27 mouse cellular contexts compared by ENCODE assay signal in genomic region chr11:96173288-96173840, GRCm38 (mm10). TPM values are rescaled to one million over a fixed set of nuclear protein-coding genes. Genes with fewer than 3 reads are reported as not detected.
DNase-seq lines count a peak whose midpoint lies in the region; ATAC-seq lines count a peak whose summit lies in the region.
"Had no signal": no experiment of that assay in that cellular context is flagged by ENCODE, and none has a peak within 500 bp of the region (broad histone marks: within the 10 kb centered on the region; RNA-seq: fewer than 3 reads in every experiment).

No protein-coding gene starts in this region.

- H3K9me3 ChIP-seq in kidney, embryonic 15.5 days (replicated peaks): no peaks in the 10 kb centered on the region
- no peaks in the 10 kb centered on the region for H3K9me3 ChIP-seq in neural tube, embryonic 15.5 days (replicated peaks)
- H3K9me3 ChIP-seq in intestine, embryonic 15.5 days: no peaks in the 10 kb centered on the region
- H3K9me3 ChIP-seq: limb, embryonic 15.5 days had no signal

- peaks cover 9% of the 10 kb centered on the region for H3K4me1 ChIP-seq in kidney, embryonic 15.5 days
- H3K4me1 ChIP-seq in neural tube, embryonic 15.5 days: no peaks in the 10 kb centered on the region
- H3K4me1 ChIP-seq in intestine, embryonic 15.5 days (replicated peaks): peaks cover 5% of the 10 kb centered on the region; the same call in 1 of the 2 replicates
- H3K4me1 ChIP-seq: limb, embryonic 15.5 days had no signal

- H3K36me3 ChIP-seq in kidney, embryonic 15.5 days: no peaks in the 10 kb centered on the region
- no peaks in the 10 kb centered on the region for H3K36me3 ChIP-seq in neural tube, embryonic 15.5 days
- no peaks in the 10 kb centered on the region for H3K36me3 ChIP-seq in intestine, embryonic 15.5 days
- H3K36me3 ChIP-seq: limb, embryonic 15.5 days had no signal

- peaks cover 100% of the 10 kb centered on the region for H3K27me3 ChIP-seq in kidney, embryonic 15.5 days
- H3K27me3 ChIP-seq in neural tube, embryonic 15.5 days (replicated peaks): peaks cover 94% of the 10 kb centered on the region
- H3K27me3 ChIP-seq in intestine, embryonic 15.5 days (replicated peaks): peaks cover 92% of the 10 kb centered on the region

- H3K4me3 ChIP-seq in kidney, embryonic 15.5 days (replicated peaks): peak overlapping the region; percentile 12; the same call in 1 of the 2 replicates
- no peak overlapping the region for H3K4me3 ChIP-seq in neural tube, embryonic 15.5 days (replicated peaks)
- H3K4me3 ChIP-seq in intestine, embryonic 15.5 days (replicated peaks): peak overlapping the region; percentile 23; the same call in 1 of the 2 replicates
- H3K4me3 ChIP-seq: limb, embryonic 15.5 days; myocyte had no signal

- H3K9ac ChIP-seq in kidney, embryonic 15.5 days: no peak overlapping the region
- no peak overlapping the region for H3K9ac ChIP-seq in neural tube, embryonic 15.5 days (replicated peaks)
- H3K9ac ChIP-seq in intestine, embryonic 15.5 days: no peak overlapping the region
- H3K9ac ChIP-seq: hindbrain, embryonic 14.5 days; limb, embryonic 15.5 days; liver, embryonic 14.5 days; lung, embryonic 14.5 days had no signal

- ATAC-seq in kidney, embryonic 15.5 days (replicated peaks; ENCODE audit: low FRiP score): no peak
- ATAC-seq in neural tube, embryonic 15.5 days (ENCODE audit: low FRiP score): no peak
- ATAC-seq in intestine, embryonic 15.5 days: no peak
- ATAC-seq: inflammation-experienced regulatory T-cells, adult 6 months; midbrain, embryonic 16.5 days had no signal

- peak overlapping the region; percentile 19; the same call in 1 of the 2 replicates for H3K4me2 ChIP-seq in kidney, embryonic 15.5 days
- no peak overlapping the region for H3K4me2 ChIP-seq in neural tube, embryonic 15.5 days
- peak overlapping the region; percentile 46 for H3K4me2 ChIP-seq in intestine, embryonic 15.5 days (replicated peaks)
- H3K4me2 ChIP-seq: hindbrain, embryonic 14.5 days; limb, embryonic 15.5 days; lung, embryonic 14.5 days had no signal

- H3K27ac ChIP-seq in kidney, embryonic 15.5 days: no peak overlapping the region
- H3K27ac ChIP-seq in neural tube, embryonic 15.5 days (replicated peaks): no peak overlapping the region
- no peak overlapping the region for H3K27ac ChIP-seq in intestine, embryonic 15.5 days
- H3K27ac ChIP-seq: hindbrain, embryonic 14.5 days; limb, embryonic 15.5 days; liver, embryonic 14.5 days had no signal

- DNase-seq in kidney, adult 8-10 months: no peak
- peak; percentile 43 for DNase-seq in neural tube, embryonic 10.5 days (ENCODE audit: extremely low spot score, low spot score)
- DNase-seq in urinary bladder, postnatal 4 days (ENCODE audit: low spot score in 2 of 2): no peak
- no peak for DNase-seq in c-Kit-positive CD71-positive TER-119-positive erythroid progenitor cells, embryonic 14.5 days (ENCODE audit: low spot score)
- DNase-seq: adrenal gland, postnatal 25 days; cerebellum, adult 9-11 months; gastrocnemius, postnatal 25 days; heart, adult 18-20 months; lung, embryonic 14.5 days; lung, postnatal 4 days; right cerebral cortex, adult 18-20 months; right cerebral cortex, postnatal 4 days had no signal

- 1% methylated on average over 16 of the region's 16 CpGs for WGBS in kidney, embryonic 15.5 days
- 2% methylated on average over 16 of the region's 16 CpGs for WGBS in neural tube, embryonic 15.5 days
- WGBS in intestine, embryonic 15.5 days: 3% methylated on average over 16 of the region's 16 CpGs

RNA-seq across cellular contexts. Expression of gene Hoxb13, which starts 20.8 kb away (rescaled TPM):
- 0.09 and 1.0 TPM in 2 replicates for polyA plus RNA-seq in kidney, embryonic 15.5 days (2015; fragmentation: Nextera tagmentation; extraction: Ambion mirVana)
- 0.15 and 1.9 TPM in 2 replicates for polyA plus RNA-seq in neural tube, embryonic 15.5 days (2015; fragmentation: Nextera tagmentation; extraction: Ambion mirVana)
- 2.3 and 3.6 TPM in 2 replicates for polyA plus RNA-seq in intestine, embryonic 15.5 days (2015; fragmentation: Nextera tagmentation; extraction: Ambion mirVana)
- polyA plus RNA-seq: brain, embryonic 14.5 days; embryonic facial prominence, embryonic 11.5 days; forebrain, embryonic 11.5 days; heart, embryonic 14.5 days; hindbrain, embryonic 14.5 days; inflammation-experienced regulatory T-cells, adult 6 months; limb, embryonic 15.5 days; liver, embryonic 14.5 days; lung, embryonic 14.5 days; midbrain, embryonic 16.5 days; neural tube, embryonic 14.5 days; stomach, embryonic 16.5 days had no signal

RNA-seq across cellular contexts. Expression of gene Ttll6, which starts 39.8 kb away (rescaled TPM):
- polyA plus RNA-seq in kidney, embryonic 15.5 days (2015; fragmentation: Nextera tagmentation; extraction: Ambion mirVana): 0.05 TPM in 1 of 2 replicates, not detected in the other
- polyA plus RNA-seq in neural tube, embryonic 15.5 days (2015; fragmentation: Nextera tagmentation; extraction: Ambion mirVana): 0.23 and 0.46 TPM in 2 replicates
- polyA plus RNA-seq in intestine, embryonic 15.5 days (2015; fragmentation: Nextera tagmentation; extraction: Ambion mirVana): 0.37 and 0.40 TPM in 2 replicates
- polyA plus RNA-seq: embryonic facial prominence, embryonic 11.5 days; forebrain, embryonic 11.5 days; heart, embryonic 14.5 days; inflammation-experienced regulatory T-cells, adult 6 months; limb, embryonic 15.5 days; liver, embryonic 14.5 days; myocyte had no signal
